ENCODE assay signal across 8 mouse cellular contexts in the genomic region with DNA sequence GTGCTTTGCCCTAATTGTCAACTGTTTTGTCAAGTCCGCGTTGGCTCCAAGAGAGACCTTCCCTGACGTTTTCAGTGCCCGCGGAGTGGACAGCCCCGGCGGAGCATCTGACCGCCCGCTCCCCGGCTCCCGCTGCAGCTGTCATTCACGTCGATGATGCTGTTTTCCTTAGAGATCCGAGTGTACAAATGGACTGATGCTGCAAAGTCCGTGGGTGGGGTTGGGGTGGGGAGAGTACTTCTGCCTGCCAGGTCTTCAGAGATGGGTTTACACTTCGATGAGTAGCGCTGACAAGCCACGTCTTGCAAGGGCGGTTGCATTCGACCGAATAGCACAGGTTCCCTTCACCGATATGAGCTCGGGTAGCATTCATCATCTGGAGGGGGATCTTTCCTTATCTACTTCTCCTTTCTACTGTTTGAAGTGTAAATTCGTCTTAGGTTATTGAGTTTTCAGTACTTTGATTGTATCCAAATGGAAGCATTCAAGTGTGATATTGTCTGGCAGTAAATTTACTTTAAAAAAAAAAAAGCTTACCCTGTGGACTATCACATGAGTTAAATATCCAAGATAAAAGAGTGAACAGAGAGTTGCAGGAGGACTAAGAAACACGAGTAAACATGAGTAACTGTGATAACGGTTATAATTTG. TPM values are rescaled to one million over a fixed set of nuclear protein-coding genes. Genes with fewer than 3 reads are reported as not detected.
DNase-seq lines count a peak whose midpoint lies in the region; ATAC-seq lines count a peak whose summit lies in the region.

No protein-coding gene starts in this region.

- H3K4me1 ChIP-seq in heart, embryonic 16.5 days (ENCODE audit: control insufficient read depth, insufficient read depth, low read length), result 0 out of 2 replicates have a peak, but pooled peaks cover 3% of the 10 kb centered on the region
- peaks cover 5% of the 10 kb centered on the region; the same call in 1 of the 2 replicates for H3K4me1 ChIP-seq in hindbrain, embryonic 12.5 days
- H3K4me1 ChIP-seq in midbrain, embryonic 10.5 days, result peaks cover 18% of the 10 kb centered on the region

- H3K27me3 ChIP-seq in heart, embryonic 16.5 days (ENCODE audit: control insufficient read depth, insufficient read depth, low read length), result no peaks in the 10 kb centered on the region
- no peaks in the 10 kb centered on the region for H3K27me3 ChIP-seq in hindbrain, embryonic 12.5 days
- H3K27me3 ChIP-seq in midbrain, embryonic 10.5 days (ENCODE audit: low read depth, poor library complexity, severe bottlenecking), result no peaks in the 10 kb centered on the region

- H3K36me3 ChIP-seq in heart, embryonic 16.5 days (ENCODE audit: control insufficient read depth, insufficient read depth), result no peaks in the 10 kb centered on the region
- H3K36me3 ChIP-seq in hindbrain, embryonic 12.5 days, result no peaks in the 10 kb centered on the region
- no peaks in the 10 kb centered on the region for H3K36me3 ChIP-seq in midbrain, embryonic 10.5 days

- intact Hi-C loops in heart, postnatal 10 days (cut with DNase I), result loop anchor here (1.0 to 2.0 kb wide), 2 partner anchors 21 to 34 kb away; a partner anchor contains a TSS
- intact Hi-C loops in left cerebral cortex, postnatal 14 days (cut with DNase I), result loop anchor here (1.0 kb wide), 1 partner anchor 35 kb away; a partner anchor contains a TSS

- peak overlapping the region; percentile 97 for H3K27ac ChIP-seq in heart, embryonic 16.5 days (ENCODE audit: low read length)
- H3K27ac ChIP-seq in hindbrain, embryonic 12.5 days, result peak overlapping the region; percentile 95
- peak overlapping the region; percentile 98 for H3K27ac ChIP-seq in midbrain, embryonic 10.5 days (replicated peaks)

- ATAC-seq in heart, embryonic 16.5 days (replicated peaks; ENCODE audit: extremely low read depth, insufficient read depth, low FRiP score), result peak; percentile 10
- ATAC-seq in hindbrain, embryonic 12.5 days (ENCODE audit: low FRiP score), result peak; percentile 60

- WGBS in heart, embryonic 16.5 days, result 3% methylated on average over 26 of the region's 26 CpGs
- 3% methylated on average over 26 of the region's 26 CpGs for WGBS in hindbrain, embryonic 12.5 days
- 4% methylated on average over 26 of the region's 26 CpGs for WGBS in midbrain, embryonic 10.5 days

- H3K9me3 ChIP-seq in heart, embryonic 16.5 days (replicated peaks; ENCODE audit: control insufficient read depth, low read length), result no peaks in the 10 kb centered on the region
- no peaks in the 10 kb centered on the region for H3K9me3 ChIP-seq in hindbrain, embryonic 12.5 days (replicated peaks)
- no peaks in the 10 kb centered on the region for H3K9me3 ChIP-seq in midbrain, embryonic 10.5 days (replicated peaks)

- DNase-seq in heart, postnatal 10 days, result no peak
- peak; percentile 40 for DNase-seq in ZHBTc4 (ENCODE audit: low read depth, low spot score)
- DNase-seq in midbrain, embryonic 10.5 days (ENCODE audit: low spot score), result no peak
- no peak for DNase-seq in left cerebral cortex, postnatal 14 days (ENCODE audit: low spot score in 2 of 2)
- no peak for DNase-seq in cerebellum, adult 18-20 months
- no peak for DNase-seq in natural killer cell, adult 2 months (ENCODE audit: low spot score in 2 of 2)

- peak overlapping the region; percentile 90 for H3K4me3 ChIP-seq in heart, embryonic 16.5 days (ENCODE audit: low read length)
- H3K4me3 ChIP-seq in hindbrain, embryonic 12.5 days, result peak overlapping the region; percentile 72
- peak overlapping the region; percentile 82 for H3K4me3 ChIP-seq in midbrain, embryonic 10.5 days

- peak overlapping the region; percentile 75 for H3K4me2 ChIP-seq in heart, embryonic 16.5 days (ENCODE audit: low read depth, low read length)
- peak overlapping the region; percentile 61 for H3K4me2 ChIP-seq in hindbrain, embryonic 12.5 days (replicated peaks)

- peak overlapping the region; percentile 96 for H3K9ac ChIP-seq in heart, embryonic 16.5 days (ENCODE audit: low read length)
- H3K9ac ChIP-seq in hindbrain, embryonic 12.5 days, result peak overlapping the region; percentile 84

RNA-seq across cellular contexts. Expression of a gene that starts 21.3 kb away (rescaled TPM):
- polyA plus RNA-seq in heart, embryonic 16.5 days (2015; fragmentation: Nextera tagmentation; extraction: Ambion mirVana), result 0.05 TPM in 1 of 2 replicates, not detected in the other
- total RNA-seq in heart, postnatal 10 days (2021), result not detected
- 0.22 and 0.27 TPM in 2 replicates for polyA plus RNA-seq in hindbrain, embryonic 12.5 days (2016; fragmentation: Nextera tagmentation; extraction: Ambion mirVana)
- 0.05 TPM in 1 of 2 replicates, not detected in the other for polyA plus RNA-seq in midbrain, embryonic 10.5 days (2016; fragmentation: Nextera tagmentation; extraction: Ambion mirVana)
- total RNA-seq in left cerebral cortex, postnatal 14 days (2021), result 1 to 10 TPM; 2.9 to 3.0 TPM

RNA-seq across cellular contexts. Expression of a gene that starts 35.0 kb away (rescaled TPM):
- 12.7 and 13.9 TPM in 2 replicates for polyA plus RNA-seq in heart, embryonic 16.5 days (2015; fragmentation: Nextera tagmentation; extraction: Ambion mirVana)
- total RNA-seq in heart, postnatal 10 days (2021), result 10 to 100 TPM; 11.1 to 14.8 TPM
- polyA plus RNA-seq in hindbrain, embryonic 12.5 days (2016; fragmentation: Nextera tagmentation; extraction: Ambion mirVana), result 32.9 and 34.5 TPM in 2 replicates
- polyA plus RNA-seq in midbrain, embryonic 10.5 days (2016; fragmentation: Nextera tagmentation; extraction: Ambion mirVana), result 33.2 and 33.7 TPM in 2 replicates
- total RNA-seq in left cerebral cortex, postnatal 14 days (2021), result 10 to 100 TPM; 22.6 to 23.7 TPM
